Comparison of ENCODE assay signal across 8 mouse cellular contexts in genomic region chr11:102697338-102698017, GRCm38 (mm10). TPM values are rescaled to one million over a fixed set of nuclear protein-coding genes. Genes with fewer than 3 reads are reported as not detected.
DNase-seq lines count a peak whose midpoint lies in the region; ATAC-seq lines count a peak whose summit lies in the region.

Ccdc43 (minus strand) TSS chr11:102697782.

- peak; percentile 82 to 89 for DNase-seq in CD8-positive naive resting alpha-beta T cell, adult 2 months (ENCODE audit: low read depth in 2 of 2, low spot score in 2 of 2)
- DNase-seq in c-Kit-positive CD71-negative TER-119-negative erythroid progenitor cells, embryonic 14.5 days (ENCODE audit: low read depth), result peak; percentile 74
- peak; percentile 85 for DNase-seq in forebrain, embryonic 10.5 days (ENCODE audit: extremely low spot score, low spot score)
- peak; percentile 92 for DNase-seq in kidney, postnatal 14 days
- DNase-seq in naive thymus-derived CD4-positive, alpha-beta T cell, adult 2 months (ENCODE audit: low read depth), result peak; percentile 87
- DNase-seq in splenic B cell, adult 2 months (ENCODE audit: low read depth, low spot score), result peak; percentile 89

- peaks cover 28% of the 10 kb centered on the region for H3K36me3 ChIP-seq in forebrain, embryonic 10.5 days (replicated peaks)
- H3K36me3 ChIP-seq in heart, embryonic 15.5 days, result peaks cover 5% of the 10 kb centered on the region; the same call in 1 of the 2 replicates
- peaks cover 19% of the 10 kb centered on the region for H3K36me3 ChIP-seq in liver, embryonic 12.5 days
- 0 out of 2 replicates have a peak, but pooled peaks cover 5% of the 10 kb centered on the region for H3K36me3 ChIP-seq in splenic B cell, adult 2 months (ENCODE audit: control insufficient read depth, insufficient read depth, low read length, poor library complexity, severe bottlenecking)

- under 1% methylated on average over 49 of the region's 49 CpGs for WGBS in forebrain, embryonic 10.5 days
- WGBS in heart, embryonic 15.5 days, result under 1% methylated on average over 49 of the region's 49 CpGs
- WGBS in liver, embryonic 12.5 days (ENCODE audit: insufficient replicate concordance), result under 1% methylated on average over 49 of the region's 49 CpGs

- peak within 1 kb of the TSS; percentile 90 for H3K27ac ChIP-seq in forebrain, embryonic 10.5 days
- peak within 1 kb of the TSS; percentile 58 for H3K27ac ChIP-seq in heart, embryonic 15.5 days
- H3K27ac ChIP-seq in liver, embryonic 12.5 days, result no peak within 1 kb of the TSS

- H3K9ac ChIP-seq in heart, embryonic 15.5 days, result peak within 1 kb of the TSS; percentile 85
- H3K9ac ChIP-seq in liver, embryonic 12.5 days, result peak within 1 kb of the TSS; percentile 71

- peak within 1 kb of the TSS; percentile 91 for H3K4me3 ChIP-seq in forebrain, embryonic 10.5 days
- peak within 1 kb of the TSS; percentile 86 for H3K4me3 ChIP-seq in heart, embryonic 15.5 days
- H3K4me3 ChIP-seq in liver, embryonic 12.5 days, result peak within 1 kb of the TSS; percentile 68

- H3K4me1 ChIP-seq in forebrain, embryonic 10.5 days, result peaks cover 24% of the 10 kb centered on the region
- H3K4me1 ChIP-seq in heart, embryonic 15.5 days (replicated peaks), result peaks cover 17% of the 10 kb centered on the region
- H3K4me1 ChIP-seq in liver, embryonic 12.5 days, result peaks cover 30% of the 10 kb centered on the region

- ATAC-seq in heart, embryonic 15.5 days (replicated peaks; ENCODE audit: insufficient number of reproducible peaks, insufficient read depth, low FRiP score, low read depth), result peak; percentile 94
- peak; percentile 97 for ATAC-seq in liver, embryonic 12.5 days

- H3K9me3 ChIP-seq in forebrain, embryonic 10.5 days, result no peaks in the 10 kb centered on the region
- H3K9me3 ChIP-seq in heart, embryonic 15.5 days (replicated peaks), result no peaks in the 10 kb centered on the region
- H3K9me3 ChIP-seq in liver, embryonic 12.5 days (replicated peaks), result no peaks in the 10 kb centered on the region

- H3K27me3 ChIP-seq in forebrain, embryonic 10.5 days (ENCODE audit: poor library complexity, severe bottlenecking), result peaks cover 8% of the 10 kb centered on the region
- no peaks in the 10 kb centered on the region for H3K27me3 ChIP-seq in heart, embryonic 15.5 days
- no peaks in the 10 kb centered on the region for H3K27me3 ChIP-seq in liver, embryonic 12.5 days (replicated peaks)
- H3K27me3 ChIP-seq in splenic B cell, adult 2 months (ENCODE audit: control insufficient read depth, insufficient read depth, low read length, poor library complexity, severe bottlenecking), result no peaks in the 10 kb centered on the region

- H3K4me2 ChIP-seq in heart, embryonic 15.5 days, result peak within 1 kb of the TSS; percentile 89
- peak within 1 kb of the TSS; percentile 80 for H3K4me2 ChIP-seq in liver, embryonic 12.5 days

RNA-seq across cellular contexts. Expression of gene Ccdc43, which starts in this region (rescaled TPM):
- 61.7 and 65.8 TPM in 2 replicates for polyA plus RNA-seq in forebrain, embryonic 10.5 days (2016; fragmentation: Nextera tagmentation; extraction: Ambion mirVana)
- polyA plus RNA-seq in heart, embryonic 15.5 days (2015; fragmentation: Nextera tagmentation; extraction: Ambion mirVana), result 30.7 and 33.9 TPM in 2 replicates
- polyA plus RNA-seq in liver, embryonic 12.5 days (2016; fragmentation: Nextera tagmentation; extraction: Ambion mirVana), result 26.9 and 27.5 TPM in 2 replicates
